Mouse (Mus musculus) limb, embryonic 12.5 days (tissue): ENCODE measurements around the gene Gfod1. TPM values are rescaled to one million over a fixed set of nuclear protein-coding genes. Genes with fewer than 3 reads are reported as not detected.

Experiments used
- ATAC-seq: fragments of 200-750 bp; cut with Nextera tagmentation; 2 replicates; pipeline ENCODE4 v1.8.0; 2017; ENCODE audit warnings: low read depth, moderate TSS enrichment; ENCODE audit not compliant: insufficient number of reproducible peaks, insufficient read depth, low FRiP score, low TSS enrichment
- H3K27ac ChIP-seq: fragments of 300-500 bp; sonication (generic); 2 replicates; pipeline ENCODE4 v1.5.1; 2016; ENCODE audit warnings: mild to moderate bottlenecking, moderate library complexity
- H3K27me3 ChIP-seq: fragments of 300-500 bp; sonication (generic); 2 replicates; pipeline ENCODE4 v1.6.1; 2016; ENCODE audit warnings: mild to moderate bottlenecking, moderate library complexity
- H3K36me3 ChIP-seq: fragments of 300-500 bp; sonication (generic); 2 replicates; pipeline ENCODE4 v1.6.1; 2016; ENCODE audit warnings: mild to moderate bottlenecking, moderate library complexity
- H3K4me1 ChIP-seq: fragments of 300-500 bp; sonication (generic); replicated peaks from 2 replicates; pipeline ENCODE4 v1.6.1; 2016
- H3K4me2 ChIP-seq: fragments of 300-500 bp; sonication (generic); 2 replicates; pipeline ENCODE4 v1.6.1; 2016; ENCODE audit warnings: mild to moderate bottlenecking, moderate library complexity
- H3K4me3 ChIP-seq: fragments of 300-500 bp; sonication (generic); replicated peaks from 2 replicates; pipeline ENCODE4 v1.5.1; 2016; ENCODE audit warnings: mild to moderate bottlenecking
- H3K9ac ChIP-seq: fragments of 300-500 bp; sonication (generic); replicated peaks from 2 replicates; pipeline ENCODE4 v1.6.1; 2016; ENCODE audit warnings: mild to moderate bottlenecking, moderate library complexity
- H3K9me3 ChIP-seq: fragments of 300-500 bp; sonication (generic); 2 replicates; pipeline ENCODE4 v1.6.1; 2016; ENCODE audit warnings: mild to moderate bottlenecking, moderate library complexity
- WGBS: fragments of 180-500 bp; shearing (Covaris S2); methylation state at CpG from one replicate; pipeline ENCODE4 v1.1.7; 2016; 5-methylcytosine and 5-hydroxymethylcytosine counted together
- polyA plus RNA-seq: library from polyadenylated mRNA; unstranded; fragments of >200 nt; fragmentation: Nextera tagmentation; extraction: Ambion mirVana; gene quantifications from 2 replicates; pipeline ENCODE4 v1.2.1, GENCODE M21; 2016

Gfod1 gene
- polyA plus RNA-seq, 1 experiment from 2014 or later = 0.23 TPM

GRCm38 (mm10) chr13:43230842-43231241 lies 73.1 kb downstream of the Gfod1 start:
- no peak overlapping the region for H3K4me2 ChIP-seq
- no peaks in the 10 kb centered on the region for H3K36me3 ChIP-seq
- no peak overlapping the region for H3K4me3 ChIP-seq
- H3K27ac ChIP-seq = peak overlapping the region; percentile 78
- H3K27me3 ChIP-seq = no peaks in the 10 kb centered on the region
- 70% methylated on average over 4 of the region's 4 CpGs for WGBS
- H3K9me3 ChIP-seq = no peaks in the 10 kb centered on the region
- H3K9ac ChIP-seq = no peak overlapping the region
- no peak for ATAC-seq
- H3K4me1 ChIP-seq = peaks cover 35% of the 10 kb centered on the region

DNA sequence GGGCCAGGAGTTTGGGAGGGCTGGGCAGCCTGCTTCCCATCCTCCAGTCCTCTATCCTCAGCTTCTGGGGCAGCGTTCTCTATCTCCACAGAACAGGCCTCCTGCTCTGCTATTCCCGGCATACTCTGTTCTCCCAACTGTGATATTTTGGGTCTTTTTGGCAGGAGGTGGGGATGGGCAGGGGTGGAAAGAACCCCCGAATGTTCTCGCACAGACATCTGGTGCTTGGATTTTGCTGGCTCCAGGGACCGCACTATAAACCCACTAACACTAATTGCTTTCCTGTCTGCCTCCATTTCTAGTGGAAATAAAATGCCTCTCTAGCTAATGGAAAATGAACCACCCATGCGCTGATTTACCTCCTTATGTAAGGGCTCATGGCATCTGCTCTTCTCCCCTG lies 73.7 kb downstream of the Gfod1 start:
- Histone ChIP-seq H3K4me1 (peaks cover 30% of the 10 kb centered on the region), H3K9me3 (0 out of 2 replicates have a peak, but pooled peaks cover under 1% of the 10 kb centered on the region), H3K36me3 (no peaks in the 10 kb centered on the region), H3K27ac (peak overlapping the region; percentile 78), H3K9ac (no peak overlapping the region), H3K27me3 (no peaks in the 10 kb centered on the region), H3K4me3 (no peak overlapping the region), H3K4me2 (no peak overlapping the region)
- ATAC-seq = 0 out of 2 replicates have a peak, but pooled peaks have one; percentile 5
- WGBS = 28% methylated on average over 6 of the region's 6 CpGs

DNA sequence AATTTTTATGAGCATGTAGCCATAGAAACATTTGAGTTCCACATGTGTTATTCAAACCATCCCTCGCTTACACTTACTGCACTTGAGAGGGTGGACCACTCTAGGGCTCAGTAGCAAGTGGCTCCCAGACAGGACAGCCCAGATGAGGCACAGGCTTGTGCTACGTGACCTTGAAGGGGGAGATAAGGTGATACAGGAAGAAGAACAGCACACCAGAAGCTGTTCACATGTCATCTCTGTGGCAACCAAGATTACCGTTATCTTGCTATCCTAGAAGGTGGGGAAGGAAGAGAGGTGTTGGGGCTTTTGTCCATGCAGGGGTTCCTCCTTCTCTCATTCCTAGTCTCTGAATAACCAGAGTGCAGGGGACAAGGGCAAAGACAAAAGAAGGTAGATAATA lies 74.2 kb downstream of the Gfod1 start:
- H3K9ac ChIP-seq = no peak overlapping the region
- H3K4me1 ChIP-seq = peaks cover 26% of the 10 kb centered on the region
- H3K36me3 ChIP-seq = no peaks in the 10 kb centered on the region
- WGBS = 74% methylated on average over 3 of the region's 3 CpGs
- no peak for ATAC-seq
- 0 out of 2 replicates have a peak, but pooled peaks cover 6% of the 10 kb centered on the region for H3K9me3 ChIP-seq
- H3K27ac ChIP-seq = peak overlapping the region; percentile 78
- H3K4me2 ChIP-seq = no peak overlapping the region
- no peaks in the 10 kb centered on the region for H3K27me3 ChIP-seq
- no peak overlapping the region for H3K4me3 ChIP-seq

- no peaks in the 10 kb centered on the region for H3K36me3 ChIP-seq
- 79% methylated on average over 6 of the region's 6 CpGs for WGBS
- peaks cover 26% of the 10 kb centered on the region for H3K4me1 ChIP-seq
- H3K27ac ChIP-seq = no peak overlapping the region
- H3K4me3 ChIP-seq = no peak overlapping the region
- ATAC-seq = no peak
- no peak overlapping the region for H3K9ac ChIP-seq
- no peak overlapping the region for H3K4me2 ChIP-seq
- H3K27me3 ChIP-seq = no peaks in the 10 kb centered on the region
- 0 out of 2 replicates have a peak, but pooled peaks cover 6% of the 10 kb centered on the region for H3K9me3 ChIP-seq
Measured at GRCm38 (mm10) chr13:43228141-43228540, 75.8 kb downstream of the Gfod1 start.

GRCm38 (mm10) chr13:43226041-43226440 lies 77.9 kb downstream of the Gfod1 start:
- Histone ChIP-seq H3K27ac (no peak overlapping the region), H3K4me2 (no peak overlapping the region), H3K27me3 (no peaks in the 10 kb centered on the region), H3K9me3 (0 out of 2 replicates have a peak, but pooled peaks cover 6% of the 10 kb centered on the region), H3K4me3 (no peak overlapping the region), H3K36me3 (no peaks in the 10 kb centered on the region), H3K9ac (no peak overlapping the region), H3K4me1 (peaks cover 15% of the 10 kb centered on the region)
- ATAC-seq = no peak
- 79% methylated on average over 10 of the region's 10 CpGs for WGBS

- Histone ChIP-seq H3K27ac (no peak overlapping the region), H3K27me3 (no peaks in the 10 kb centered on the region), H3K4me3 (no peak overlapping the region), H3K9ac (no peak overlapping the region), H3K4me1 (peaks cover 6% of the 10 kb centered on the region), H3K4me2 (no peak overlapping the region), H3K36me3 (no peaks in the 10 kb centered on the region), H3K9me3 (0 out of 2 replicates have a peak, but pooled peaks cover 6% of the 10 kb centered on the region)
- 66% methylated on average over 5 of the region's 5 CpGs for WGBS
- no peak for ATAC-seq
Measured at GRCm38 (mm10) chr13:43225161-43225560, 78.8 kb downstream of the Gfod1 start.

- Histone ChIP-seq H3K9ac (no peak overlapping the region), H3K27ac (no peak overlapping the region), H3K27me3 (no peaks in the 10 kb centered on the region), H3K36me3 (no peaks in the 10 kb centered on the region), H3K4me1 (peaks cover 8% of the 10 kb centered on the region; the same call in 1 of the 2 replicates), H3K9me3 (0 out of 2 replicates have a peak, but pooled peaks cover 6% of the 10 kb centered on the region), H3K4me3 (no peak overlapping the region), H3K4me2 (no peak overlapping the region)
- no peak for ATAC-seq
- 73% methylated on average over 1 of the region's 1 CpGs for WGBS
Measured at GRCm38 (mm10) chr13:43222084-43222483, 81.9 kb downstream of the Gfod1 start.

- Histone ChIP-seq H3K9ac (no peak overlapping the region), H3K27ac (no peak overlapping the region), H3K27me3 (no peaks in the 10 kb centered on the region), H3K9me3 (0 out of 2 replicates have a peak, but pooled peaks cover 6% of the 10 kb centered on the region), H3K4me2 (no peak overlapping the region), H3K4me3 (no peak overlapping the region), H3K4me1 (peaks cover 8% of the 10 kb centered on the region; the same call in 1 of the 2 replicates), H3K36me3 (no peaks in the 10 kb centered on the region)
- 84% methylated on average over 6 of the region's 6 CpGs for WGBS
- no peak for ATAC-seq
Measured at GRCm38 (mm10) chr13:43221290-43221689, 82.7 kb downstream of the Gfod1 start.

DNA sequence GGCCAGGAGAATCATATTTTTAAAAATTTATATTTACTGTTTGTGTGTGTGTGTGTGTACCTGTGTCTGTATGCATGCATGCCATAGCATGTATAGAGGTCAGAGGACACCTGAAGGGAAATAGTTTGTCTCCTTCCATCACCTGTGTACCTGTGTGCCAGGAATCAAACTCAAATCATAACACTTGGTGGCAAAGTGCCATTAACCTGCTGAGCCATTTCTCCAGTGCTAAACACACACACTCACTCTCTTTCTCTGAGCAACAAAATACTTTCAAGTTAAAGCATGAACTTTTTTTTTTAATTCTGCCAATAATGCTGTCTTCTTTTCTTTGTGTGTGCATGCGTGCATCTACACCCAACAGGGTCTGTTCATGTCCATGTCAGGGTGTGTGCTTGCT lies 83.3 kb downstream of the Gfod1 start:
- H3K4me3 ChIP-seq = no peak overlapping the region
- WGBS = 96% methylated on average over 1 of the region's 1 CpGs
- ATAC-seq = no peak

GRCm38 (mm10) chr13:43218764-43219163 lies 85.2 kb downstream of the Gfod1 start:
- H3K27me3 ChIP-seq = no peaks in the 10 kb centered on the region
- no peak overlapping the region for H3K9ac ChIP-seq
- H3K4me1 ChIP-seq = peaks cover 19% of the 10 kb centered on the region
- H3K4me3 ChIP-seq = no peak overlapping the region
- no peak overlapping the region for H3K27ac ChIP-seq
- 53% methylated on average over 4 of the region's 4 CpGs for WGBS
- H3K4me2 ChIP-seq = no peak overlapping the region
- no peaks in the 10 kb centered on the region for H3K36me3 ChIP-seq
- H3K9me3 ChIP-seq = no peaks in the 10 kb centered on the region
- ATAC-seq = no peak

More for the DNA sequence above, 83.3 kb downstream of the Gfod1 start:
- Histone ChIP-seq H3K9ac (no peak overlapping the region), H3K4me2 (no peak overlapping the region), H3K36me3 (no peaks in the 10 kb centered on the region), H3K9me3 (0 out of 2 replicates have a peak, but pooled peaks cover 6% of the 10 kb centered on the region), H3K4me1 (peaks cover 10% of the 10 kb centered on the region; the same call in 1 of the 2 replicates), H3K27ac (no peak overlapping the region), H3K27me3 (no peaks in the 10 kb centered on the region)

DNA sequence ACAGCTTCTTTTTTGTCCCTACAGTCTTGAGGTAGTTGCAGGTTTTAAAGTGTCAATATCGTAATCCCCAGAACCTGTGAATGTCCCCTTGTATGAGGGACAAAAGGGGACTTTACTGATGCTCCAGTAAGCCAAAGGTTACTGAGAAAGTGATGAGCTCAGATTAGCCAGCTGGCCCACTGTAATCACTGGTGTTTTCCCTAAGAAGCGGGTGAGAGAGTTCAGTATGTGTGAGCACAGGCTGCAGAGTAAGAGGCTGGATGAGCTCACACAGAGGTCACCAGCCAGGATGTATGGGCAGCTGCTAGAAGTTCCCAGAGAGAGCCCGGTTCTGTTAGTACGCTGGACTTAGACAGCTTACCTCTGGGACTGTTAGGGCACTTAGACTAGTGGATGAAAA lies 85.7 kb downstream of the Gfod1 start:
- H3K4me2 ChIP-seq = no peak overlapping the region
- H3K27me3 ChIP-seq = no peaks in the 10 kb centered on the region
- no peak overlapping the region for H3K9ac ChIP-seq
- H3K36me3 ChIP-seq = no peaks in the 10 kb centered on the region
- peaks cover 19% of the 10 kb centered on the region for H3K4me1 ChIP-seq
- no peak overlapping the region for H3K4me3 ChIP-seq
- H3K9me3 ChIP-seq = no peaks in the 10 kb centered on the region
- WGBS = 69% methylated on average over 4 of the region's 4 CpGs
- no peak overlapping the region for H3K27ac ChIP-seq
- no peak for ATAC-seq

DNA sequence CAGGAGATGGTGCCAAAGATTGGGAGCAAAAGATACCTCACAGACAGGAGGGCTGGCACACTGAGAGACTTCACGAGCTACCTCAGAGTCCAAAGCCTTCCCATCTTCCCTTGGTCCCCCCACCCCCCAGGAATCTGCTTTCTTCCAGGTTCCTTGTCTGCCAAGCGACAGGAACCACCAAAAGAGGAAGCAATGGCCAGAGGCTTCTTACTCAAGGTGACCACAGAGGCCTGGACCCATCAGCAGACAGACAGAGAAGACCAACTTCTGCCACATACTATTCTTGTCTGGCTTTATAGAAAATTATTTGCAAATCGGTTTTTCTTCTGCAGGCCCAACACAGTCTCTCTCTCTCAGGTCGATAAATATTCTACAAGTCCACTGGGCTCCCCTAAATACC lies 86.3 kb downstream of the Gfod1 start:
- ATAC-seq = no peak
- no peak overlapping the region for H3K9ac ChIP-seq
- 77% methylated on average over 4 of the region's 4 CpGs for WGBS

More for the DNA sequence above, 86.3 kb downstream of the Gfod1 start:
- no peaks in the 10 kb centered on the region for H3K9me3 ChIP-seq
- no peak overlapping the region for H3K27ac ChIP-seq
- no peak overlapping the region for H3K4me3 ChIP-seq
- no peaks in the 10 kb centered on the region for H3K27me3 ChIP-seq
- H3K4me1 ChIP-seq = peaks cover 19% of the 10 kb centered on the region
- H3K36me3 ChIP-seq = no peaks in the 10 kb centered on the region
- H3K4me2 ChIP-seq = no peak overlapping the region
